Mouse (Mus musculus) c-Kit-positive CD71-positive TER-119-negative erythroid progenitor cells, embryonic 14.5 days (primary cell): ENCODE results near the gene Olfr980.
"Not testable (repeated sequence)": the region's sequence is repeated elsewhere in the genome, so short reads cannot be mapped to it uniquely, and the experiment has no call there.

ENCODE experiments used
- DNase-seq: peaks from one replicate; pipeline ENCODE4 v3.0.0-alpha.2; 2013; ENCODE audit warnings: low read depth

The Olfr980 gene

GRCm38 (mm10) chr9:40009482-40009881, at the start of gene Olfr980:
Olfr980 (minus strand) TSS chr9:40009582.
- no peak for DNase-seq

GRCm38 (mm10) chr9:40050138-40050537, 40.8 kb upstream of the Olfr980 start:
- no peak for DNase-seq

DNA sequence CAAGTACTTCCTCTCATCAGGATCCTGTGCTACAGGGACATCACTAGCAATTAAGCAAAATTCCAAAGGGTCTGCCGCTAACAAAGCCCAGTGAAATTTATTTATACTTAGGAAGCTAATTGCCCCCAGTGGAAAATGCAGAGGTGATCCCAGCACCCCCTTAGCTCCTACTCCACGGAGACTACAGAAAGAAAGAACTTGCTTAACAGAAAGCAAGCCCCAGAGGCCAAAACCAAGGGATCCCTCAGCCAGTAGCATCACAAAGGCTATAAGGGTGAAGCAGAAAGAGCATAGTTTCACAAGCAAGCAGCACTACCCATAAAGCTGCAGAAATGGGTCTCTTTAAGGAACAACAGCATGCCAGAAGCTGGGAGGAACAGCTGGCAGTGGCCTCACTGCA, 11.8 kb upstream of the Olfr980 start, which contains the start of gene Olfr981:
Olfr981 (plus strand) TSS at position 301 of the 400 bp plus-strand sequence.
- DNase-seq: no peak

- DNase-seq: no peak
These were observed 6.0 kb downstream of the Olfr980 start, which contains the start of gene Olfr979 for GRCm38 (mm10) chr9:40003365-40003764. Olfr979 (minus strand) TSS chr9:40003465.

DNA sequence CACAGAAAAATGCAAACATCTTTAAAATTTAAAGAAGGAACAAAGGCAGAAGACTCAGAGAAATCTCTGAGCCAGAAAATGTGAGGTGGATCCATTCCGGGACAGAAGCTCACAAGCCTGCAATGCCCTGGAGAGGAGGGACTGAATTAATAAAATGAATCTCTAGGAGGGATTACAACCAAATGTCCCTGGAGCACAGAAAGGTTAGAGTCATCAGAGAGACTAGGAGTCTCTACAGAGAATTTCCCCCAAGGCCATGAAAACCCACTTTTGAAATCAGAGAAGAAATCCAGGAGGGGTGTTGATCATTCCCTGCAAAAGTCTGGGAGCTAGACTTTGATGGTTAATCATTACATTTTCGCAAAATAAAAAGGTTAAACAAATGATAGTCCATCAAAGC, 17.6 kb downstream of the Olfr980 start, which contains the start of gene Olfr978:
Olfr978 (plus strand) TSS at position 301 of the 400 bp plus-strand sequence.
- no peak for DNase-seq

GRCm38 (mm10) chr9:39976581-39977145, 32.7 kb downstream of the Olfr980 start:
- not testable (repeated sequence) for DNase-seq

DNA sequence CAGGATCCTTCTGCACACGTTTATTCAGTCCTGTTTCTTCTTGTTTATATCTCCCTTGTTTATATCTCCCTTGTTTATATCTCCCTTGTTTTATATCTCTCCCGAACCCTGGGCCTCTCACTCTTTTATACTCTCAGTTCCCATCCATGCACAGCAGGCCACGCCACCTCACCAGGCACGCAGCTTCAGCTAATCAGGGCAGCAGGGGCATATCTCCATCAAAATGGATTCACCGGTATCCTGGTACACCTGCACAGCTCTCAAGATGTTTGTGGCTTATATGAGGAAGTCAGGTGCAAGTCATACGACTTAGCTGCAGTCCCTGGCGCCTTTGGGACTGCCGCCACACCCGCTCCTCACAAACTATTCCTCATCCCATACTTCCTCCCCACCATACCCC, 48.3 kb downstream of the Olfr980 start, which contains the start of gene Olfr976:
Olfr976 (minus strand) TSS at position 101 of the 400 bp plus-strand sequence.
- not testable (repeated sequence) for DNase-seq
